Mouse (Mus musculus) forebrain, embryonic 10.5 days (tissue): ENCODE measurements around the gene Exosc5. TPM values are rescaled to one million over a fixed set of nuclear protein-coding genes. Genes with fewer than 3 reads are reported as not detected.

Experiments
- DNase-seq: peaks from one replicate; pipeline ENCODE4 v3.0.0-alpha.2; 2017; ENCODE audit warnings: low spot score; ENCODE audit errors: extremely low spot score
- H3K27ac ChIP-seq: fragments of 300-500 bp; sonication (generic); 2 replicates; pipeline ENCODE4 v1.5.1; 2016; ENCODE audit warnings: mild to moderate bottlenecking
- H3K27me3 ChIP-seq: fragments of 300-500 bp; sonication (generic); 2 replicates; pipeline ENCODE4 v1.6.1; 2016; ENCODE audit warnings: mild to moderate bottlenecking; ENCODE audit not compliant: poor library complexity, severe bottlenecking
- H3K36me3 ChIP-seq: fragments of 300-500 bp; sonication (generic); replicated peaks from 2 replicates; pipeline ENCODE4 v1.6.1; 2016; ENCODE audit warnings: mild to moderate bottlenecking, moderate library complexity
- H3K4me1 ChIP-seq: fragments of 300-500 bp; sonication (generic); 2 replicates; pipeline ENCODE4 v1.6.1; 2016
- H3K4me3 ChIP-seq: fragments of 300-500 bp; sonication (generic); 2 replicates; pipeline ENCODE4 v1.5.1; 2016; ENCODE audit warnings: mild to moderate bottlenecking, moderate library complexity
- H3K9me3 ChIP-seq: fragments of 300-500 bp; sonication (generic); 2 replicates; pipeline ENCODE4 v1.6.1; 2016; ENCODE audit warnings: mild to moderate bottlenecking, moderate library complexity
- WGBS: fragments of 180-500 bp; shearing (Covaris S2); methylation state at CpG from one replicate; pipeline ENCODE4 v1.1.7; 2016; 5-methylcytosine and 5-hydroxymethylcytosine counted together
- polyA plus RNA-seq: library from polyadenylated mRNA; unstranded; fragments of >200 nt; fragmentation: Nextera tagmentation; extraction: Ambion mirVana; gene quantifications from 2 replicates; pipeline ENCODE4 v1.2.1, GENCODE M21; 2016

Gene Exosc5
- polyA plus RNA-seq, 1 experiment from 2014 or later, result 82.1 TPM

- DNase-seq, result no peak
- Histone ChIP-seq H3K9me3 (peaks cover 13% of the 10 kb centered on the region), H3K4me1 (peaks cover 49% of the 10 kb centered on the region), H3K36me3 (no peaks in the 10 kb centered on the region), H3K27me3 (peaks cover 31% of the 10 kb centered on the region), H3K27ac (no peak overlapping the region), H3K4me3 (no peak overlapping the region)
- 68% methylated on average over 6 of the region's 6 CpGs for WGBS
Observed at GRCm38 (mm10) chr7:25705801-25706251, 46.9 kb downstream of the Exosc5 start.

- no peak overlapping the region for H3K27ac ChIP-seq
- peaks cover 8% of the 10 kb centered on the region for H3K9me3 ChIP-seq
- H3K4me3 ChIP-seq, result no peak overlapping the region
- peaks cover 57% of the 10 kb centered on the region for H3K4me1 ChIP-seq
- peaks cover 31% of the 10 kb centered on the region for H3K27me3 ChIP-seq
- H3K36me3 ChIP-seq, result peaks cover 1% of the 10 kb centered on the region; the same call in 1 of the 2 replicates
- 65% methylated on average over 7 of the region's 7 CpGs for WGBS
- DNase-seq, result no peak
Observed at GRCm38 (mm10) chr7:25706578-25707170, 47.7 kb downstream of the Exosc5 start.

GRCm38 (mm10) chr7:25707581-25708292 lies 48.8 kb downstream of the Exosc5 start:
- WGBS, result 68% methylated on average over 15 of the region's 15 CpGs
- no peak for DNase-seq
- Histone ChIP-seq H3K27ac (peak overlapping the region; percentile 42; the same call in 1 of the 2 replicates), H3K27me3 (peaks cover 31% of the 10 kb centered on the region), H3K9me3 (no peaks in the 10 kb centered on the region), H3K4me3 (no peak overlapping the region), H3K36me3 (peaks cover 11% of the 10 kb centered on the region), H3K4me1 (peaks cover 67% of the 10 kb centered on the region)

GRCm38 (mm10) chr7:25709961-25710360 lies 51.0 kb downstream of the Exosc5 start:
- DNase-seq, result no peak
- Histone ChIP-seq H3K4me1 (peaks cover 55% of the 10 kb centered on the region), H3K4me3 (peak overlapping the region; percentile 20), H3K27ac (peak overlapping the region; percentile 74), H3K9me3 (no peaks in the 10 kb centered on the region), H3K36me3 (peaks cover 34% of the 10 kb centered on the region), H3K27me3 (peaks cover 13% of the 10 kb centered on the region)
- 16% methylated on average over 12 of the region's 12 CpGs for WGBS

- no peak for DNase-seq
- Histone ChIP-seq H3K4me1 (peaks cover 52% of the 10 kb centered on the region), H3K27ac (peak overlapping the region; percentile 74), H3K27me3 (peaks cover 6% of the 10 kb centered on the region), H3K36me3 (peaks cover 40% of the 10 kb centered on the region), H3K4me3 (peak overlapping the region; percentile 20; the same call in 1 of the 2 replicates), H3K9me3 (no peaks in the 10 kb centered on the region)
- WGBS, result 8% methylated on average over 4 of the region's 7 CpGs
Observed at GRCm38 (mm10) chr7:25710519-25711130, 51.7 kb downstream of the Exosc5 start.

GRCm38 (mm10) chr7:25711165-25711564 lies 52.2 kb downstream of the Exosc5 start:
- H3K4me3 ChIP-seq, result no peak overlapping the region
- peaks cover under 1% of the 10 kb centered on the region for H3K27me3 ChIP-seq
- no peak for DNase-seq
- H3K4me1 ChIP-seq, result peaks cover 52% of the 10 kb centered on the region
- WGBS, result 71% methylated on average over 5 of the region's 5 CpGs
- peaks cover 46% of the 10 kb centered on the region for H3K36me3 ChIP-seq
- 0 out of 2 replicates have a peak overlapping the region, but pooled peaks have one; percentile 32 for H3K27ac ChIP-seq
- H3K9me3 ChIP-seq, result no peaks in the 10 kb centered on the region

- peak overlapping the region; percentile 16; the same call in 1 of the 2 replicates for H3K4me3 ChIP-seq
- 41% methylated on average over 7 of the region's 7 CpGs for WGBS
- peaks cover 52% of the 10 kb centered on the region for H3K36me3 ChIP-seq
- peaks cover 52% of the 10 kb centered on the region for H3K4me1 ChIP-seq
- peak overlapping the region; percentile 32; the same call in 1 of the 2 replicates for H3K27ac ChIP-seq
- DNase-seq, result no peak
- no peaks in the 10 kb centered on the region for H3K9me3 ChIP-seq
- no peaks in the 10 kb centered on the region for H3K27me3 ChIP-seq
Observed at GRCm38 (mm10) chr7:25711731-25712197, 52.8 kb downstream of the Exosc5 start.

GRCm38 (mm10) chr7:25712801-25713200 lies 53.8 kb downstream of the Exosc5 start:
- peaks cover 48% of the 10 kb centered on the region for H3K4me1 ChIP-seq

GRCm38 (mm10) chr7:25714581-25714980 lies 55.6 kb downstream of the Exosc5 start:
- 92% methylated on average over 8 of the region's 8 CpGs for WGBS

More at GRCm38 (mm10) chr7:25712801-25713200, 53.8 kb downstream of the Exosc5 start:
- WGBS, result 89% methylated on average over 9 of the region's 9 CpGs
- H3K27ac ChIP-seq, result no peak overlapping the region
- DNase-seq, result no peak
- no peaks in the 10 kb centered on the region for H3K9me3 ChIP-seq
- no peak overlapping the region for H3K4me3 ChIP-seq
- no peaks in the 10 kb centered on the region for H3K27me3 ChIP-seq
- H3K36me3 ChIP-seq, result peaks cover 54% of the 10 kb centered on the region

GRCm38 (mm10) chr7:25715731-25716271 lies 56.8 kb downstream of the Exosc5 start:
- DNase-seq, result no peak
- no peaks in the 10 kb centered on the region for H3K9me3 ChIP-seq
- WGBS, result 96% methylated on average over 22 of the region's 22 CpGs
- peaks cover 64% of the 10 kb centered on the region for H3K36me3 ChIP-seq
- no peak overlapping the region for H3K4me3 ChIP-seq
- peaks cover 40% of the 10 kb centered on the region for H3K4me1 ChIP-seq
- no peaks in the 10 kb centered on the region for H3K27me3 ChIP-seq
- no peak overlapping the region for H3K27ac ChIP-seq

More at GRCm38 (mm10) chr7:25714581-25714980, 55.6 kb downstream of the Exosc5 start:
- H3K9me3 ChIP-seq, result no peaks in the 10 kb centered on the region
- peaks cover 54% of the 10 kb centered on the region for H3K36me3 ChIP-seq
- H3K27ac ChIP-seq, result no peak overlapping the region
- H3K27me3 ChIP-seq, result no peaks in the 10 kb centered on the region
- H3K4me1 ChIP-seq, result peaks cover 52% of the 10 kb centered on the region
- no peak for DNase-seq
- H3K4me3 ChIP-seq, result no peak overlapping the region

GRCm38 (mm10) chr7:25717478-25717877 lies 58.5 kb downstream of the Exosc5 start:
- H3K27me3 ChIP-seq, result no peaks in the 10 kb centered on the region
- H3K4me1 ChIP-seq, result peaks cover 23% of the 10 kb centered on the region
- 89% methylated on average over 3 of the region's 3 CpGs for WGBS
- H3K27ac ChIP-seq, result no peak overlapping the region
- H3K4me3 ChIP-seq, result peak overlapping the region; percentile 72; the same call in 1 of the 2 replicates
- no peaks in the 10 kb centered on the region for H3K9me3 ChIP-seq
- peaks cover 71% of the 10 kb centered on the region for H3K36me3 ChIP-seq
- no peak for DNase-seq

- WGBS, result 4% methylated on average over 32 of the region's 32 CpGs
- H3K27ac ChIP-seq, result peak within 1 kb of the TSS; percentile 88
- DNase-seq, result peak; percentile 91
- H3K4me3 ChIP-seq, result peak within 1 kb of the TSS; percentile 72
- no peaks in the 10 kb centered on the region for H3K9me3 ChIP-seq
- H3K4me1 ChIP-seq, result peaks cover 20% of the 10 kb centered on the region
- no peaks in the 10 kb centered on the region for H3K27me3 ChIP-seq
- peaks cover 71% of the 10 kb centered on the region for H3K36me3 ChIP-seq
Observed at GRCm38 (mm10) chr7:25718788-25719417, 59.9 kb downstream of the Exosc5 start, which contains the start of gene Ccdc97. Ccdc97 (minus strand) TSS chr7:25719088.
